Mouse (Mus musculus) heart, postnatal 10 days (tissue): ENCODE measurements around the gene Gm45717. TPM values are rescaled to one million over a fixed set of nuclear protein-coding genes. Genes with fewer than 3 reads are reported as not detected.

Experiments
- DNase-seq, 2 experiments: peaks; one replicate each; pipeline ENCODE4 v3.0.0; 2021
- intact Hi-C: fragments of 180-260 bp; cut with DNase I; formaldehyde crosslinking; loops from one replicate; pipeline ENCODE4 v1.15.1; 2025
- total RNA-seq, 2 experiments: library from RNA; stranded (reverse); gene quantifications; 2 replicates each; pipeline ENCODE4 v1.2.3; 2021

Gene Gm45717
- total RNA-seq, 2 experiments from 2014 or later, result not detected

- intact Hi-C loops, result loop anchor here (5.0 kb wide), 1 partner anchor 245 kb away; the partner anchor contains the start of genes Hras and Lrrc56
- peak in 1 of 2 experiments; percentile 47 for DNase-seq
These were observed 8.8 kb downstream of the Gm45717 start for GRCm38 (mm10) chr7:140946980-140947379.

- intact Hi-C loops, result loop anchor here (5.0 kb wide), 1 partner anchor 246 kb away; the partner anchor contains the start of genes Hras and Lrrc56
- DNase-seq, result peak in 1 of 2 experiments; percentile 7
These were observed 9.4 kb downstream of the Gm45717 start for GRCm38 (mm10) chr7:140946311-140946710.

- intact Hi-C loops, result loop anchor here (5.0 kb wide), 1 partner anchor 247 kb away; the partner anchor contains the start of genes Hras and Lrrc56
These were observed 10.5 kb downstream of the Gm45717 start for GRCm38 (mm10) chr7:140945247-140945646.

GRCm38 (mm10) chr7:140944236-140944635 lies 11.5 kb downstream of the Gm45717 start:
- intact Hi-C loops, result no loop called here

More at GRCm38 (mm10) chr7:140945247-140945646, 10.5 kb downstream of the Gm45717 start:
- no peak for DNase-seq

GRCm38 (mm10) chr7:140943356-140943755 lies 12.4 kb downstream of the Gm45717 start:
- intact Hi-C loops, result no loop called here
- peak in 1 of 2 experiments; percentile 16 for DNase-seq

More at GRCm38 (mm10) chr7:140944236-140944635, 11.5 kb downstream of the Gm45717 start:
- no peak for DNase-seq

- intact Hi-C loops, result no loop called here
- peak in 1 of 2 experiments; percentile 16 for DNase-seq
These were observed 12.9 kb downstream of the Gm45717 start for GRCm38 (mm10) chr7:140942811-140943210.

GRCm38 (mm10) chr7:140942341-140942740 lies 13.4 kb downstream of the Gm45717 start:
- peak in 1 of 2 experiments; percentile 50 for DNase-seq
- intact Hi-C loops, result no loop called here

DNA sequence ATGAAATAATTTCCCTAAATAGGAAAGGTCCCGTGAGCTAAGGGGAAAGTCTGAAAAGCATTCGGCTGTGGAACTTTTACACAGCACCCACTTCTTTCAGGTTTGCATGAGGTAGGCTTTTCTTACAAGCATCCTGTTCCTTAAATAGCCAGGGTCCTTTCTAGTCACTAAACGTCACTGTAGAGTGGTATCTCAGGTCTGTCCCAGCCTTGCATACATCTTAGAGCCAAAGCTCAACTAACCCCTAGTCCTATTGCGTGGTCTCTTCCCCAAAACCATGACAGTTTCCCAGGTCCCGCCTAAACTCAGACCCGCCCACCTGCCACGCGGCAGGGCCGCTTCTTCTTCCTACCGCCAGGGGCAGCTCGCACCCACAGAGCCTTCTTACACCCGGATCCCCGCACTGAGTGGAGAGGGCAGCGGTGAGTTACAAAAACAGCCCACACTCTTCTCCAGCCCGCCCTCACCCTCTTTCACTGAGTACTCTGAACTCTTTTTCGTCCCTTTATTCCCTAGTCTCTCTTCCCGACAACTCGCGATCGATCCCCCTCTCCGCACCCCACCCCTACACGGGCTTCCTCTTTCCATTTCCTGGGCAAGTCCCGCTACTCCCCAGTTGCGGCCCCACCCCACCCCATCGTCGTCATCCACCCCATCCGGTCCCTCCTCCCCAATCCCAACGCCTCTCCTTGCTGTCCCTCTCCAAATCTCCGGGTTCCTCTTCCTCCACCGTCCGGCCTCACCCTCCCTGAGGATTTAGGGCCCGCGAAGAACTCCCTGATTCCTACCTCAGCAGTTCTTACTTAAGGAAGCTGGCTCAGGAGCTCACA lies 14.3 kb downstream of the Gm45717 start, which contains the start of gene Pgghg:
TSS of gene Pgghg (plus strand) at position 170 of the 830 bp plus-strand sequence.
- DNase-seq, result peak; percentile 90 to 91
- intact Hi-C loops, result loop anchor here (1.0 to 2.0 kb wide), 3 partner anchors 14 to 68 kb away; partner anchors contain the start of genes Gm45717 and Ifitm2

DNA sequence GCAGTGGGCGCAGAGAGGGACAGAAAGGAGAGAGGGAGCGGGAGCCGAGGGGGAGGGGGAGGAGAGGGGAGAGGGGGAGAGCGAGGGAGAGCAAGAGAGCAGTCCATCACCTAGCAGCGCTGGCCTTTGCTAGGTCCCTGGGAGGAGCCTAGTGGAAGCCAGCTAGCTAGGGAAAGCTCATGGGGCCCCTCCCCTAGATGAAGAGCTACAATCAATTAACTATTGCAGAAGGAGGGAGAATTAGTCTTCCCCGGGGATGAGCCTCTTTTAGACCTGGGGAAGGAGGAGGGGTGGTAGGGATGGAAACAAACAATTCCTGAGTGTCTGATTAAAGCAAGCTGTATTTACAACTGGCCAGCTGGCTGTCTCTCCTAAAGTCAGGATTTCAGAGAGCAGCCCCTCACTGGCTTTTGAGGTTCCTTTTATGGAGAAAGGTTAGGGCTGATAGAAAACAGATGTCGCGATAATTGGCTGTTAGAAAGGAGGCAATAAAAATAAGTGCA lies 16.0 kb downstream of the Gm45717 start:
- peak in 1 of 2 experiments; percentile 41 for DNase-seq

GRCm38 (mm10) chr7:140938896-140939295 lies 16.8 kb downstream of the Gm45717 start:
- intact Hi-C loops, result no loop called here
- no peak for DNase-seq

More for the DNA sequence above, 16.0 kb downstream of the Gm45717 start:
- intact Hi-C loops, result loop anchor here (2.0 kb wide), 1 partner anchor 31 kb away; no protein-coding TSS in a partner anchor

- no peak for DNase-seq
- intact Hi-C loops, result no loop called here
These were observed 17.3 kb downstream of the Gm45717 start for GRCm38 (mm10) chr7:140938436-140938835.

DNA sequence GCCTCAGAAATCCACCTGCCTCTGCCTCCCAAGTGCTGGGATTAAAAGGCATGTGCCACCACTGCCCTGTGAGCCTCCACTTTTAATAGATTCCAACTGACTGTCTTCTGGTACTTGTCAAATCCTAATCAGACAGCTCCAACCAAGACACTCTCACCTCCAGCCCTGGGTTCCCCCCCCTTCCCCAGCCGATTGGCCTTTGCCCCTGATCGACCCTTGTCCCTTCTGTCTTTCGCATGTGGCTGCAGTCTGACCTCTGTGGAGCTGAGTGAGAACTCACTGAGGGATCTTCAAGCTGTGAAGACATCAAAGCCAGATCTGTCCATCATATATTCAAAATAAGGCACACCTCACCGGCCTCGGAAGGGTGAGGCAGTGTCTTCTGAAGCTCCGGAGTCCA lies 28.6 kb downstream of the Gm45717 start:
- DNase-seq, result no peak
- intact Hi-C loops, result no loop called here

DNA sequence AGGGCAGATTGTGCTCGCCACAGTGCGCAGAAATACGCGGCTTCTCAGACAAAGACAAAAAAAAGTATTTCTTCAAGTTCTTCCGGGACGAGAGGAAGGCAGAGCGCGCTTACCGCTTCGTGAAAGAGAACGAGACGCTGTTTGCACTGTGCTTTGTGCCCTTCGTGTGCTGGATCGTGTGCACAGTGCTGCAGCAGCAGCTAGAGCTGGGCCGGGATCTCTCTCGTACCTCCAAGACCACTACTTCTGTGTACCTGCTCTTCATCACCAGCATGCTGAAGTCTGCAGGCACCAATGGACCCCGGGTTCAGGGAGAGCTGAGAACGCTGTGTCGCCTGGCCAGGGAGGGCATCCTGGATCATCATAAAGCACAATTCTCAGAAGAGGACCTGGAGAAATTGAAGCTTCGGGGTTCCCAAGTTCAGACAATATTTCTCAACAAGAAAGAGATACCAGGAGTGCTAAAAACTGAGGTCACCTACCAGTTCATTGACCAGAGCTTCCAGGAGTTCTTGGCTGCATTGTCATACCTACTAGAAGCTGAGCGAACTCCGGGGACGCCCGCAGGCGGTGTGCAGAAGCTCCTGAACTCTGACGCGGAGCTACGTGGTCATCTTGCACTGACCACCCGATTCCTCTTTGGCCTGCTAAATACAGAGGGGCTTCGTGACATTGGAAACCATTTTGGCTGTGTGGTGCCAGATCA lies 32.5 kb downstream of the Gm45717 start:
- no peak for DNase-seq

DNA sequence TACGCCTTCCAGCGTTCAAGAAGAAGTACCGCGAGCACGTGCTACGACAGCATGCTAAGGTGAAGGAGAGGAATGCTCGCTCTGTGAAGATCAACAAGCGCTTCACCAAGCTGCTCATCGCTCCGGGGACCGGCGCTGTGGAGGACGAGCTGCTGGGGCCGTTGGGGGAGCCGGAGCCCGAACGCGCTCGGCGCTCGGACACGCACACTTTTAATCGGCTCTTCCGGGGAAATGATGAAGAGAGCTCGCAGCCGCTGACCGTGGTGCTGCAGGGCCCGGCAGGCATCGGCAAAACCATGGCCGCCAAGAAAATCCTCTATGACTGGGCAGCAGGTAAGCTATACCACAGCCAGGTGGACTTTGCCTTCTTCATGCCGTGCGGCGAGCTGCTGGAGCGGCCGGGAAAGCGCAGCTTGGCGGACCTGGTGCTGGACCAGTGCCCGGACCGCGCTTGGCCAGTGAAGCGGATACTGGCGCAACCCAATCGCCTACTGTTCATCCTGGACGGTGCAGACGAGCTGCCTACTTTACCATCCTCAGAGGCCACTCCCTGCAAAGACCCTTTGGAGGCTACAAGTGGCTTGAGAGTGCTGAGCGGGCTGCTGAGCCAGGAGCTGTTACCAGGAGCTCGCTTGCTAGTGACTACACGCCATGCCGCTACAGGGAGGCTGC lies 33.2 kb downstream of the Gm45717 start:
- intact Hi-C loops, result no loop called here
- DNase-seq, result peak; percentile 41 to 45

More for the DNA sequence above, 32.5 kb downstream of the Gm45717 start:
- intact Hi-C loops, result no loop called here

DNA sequence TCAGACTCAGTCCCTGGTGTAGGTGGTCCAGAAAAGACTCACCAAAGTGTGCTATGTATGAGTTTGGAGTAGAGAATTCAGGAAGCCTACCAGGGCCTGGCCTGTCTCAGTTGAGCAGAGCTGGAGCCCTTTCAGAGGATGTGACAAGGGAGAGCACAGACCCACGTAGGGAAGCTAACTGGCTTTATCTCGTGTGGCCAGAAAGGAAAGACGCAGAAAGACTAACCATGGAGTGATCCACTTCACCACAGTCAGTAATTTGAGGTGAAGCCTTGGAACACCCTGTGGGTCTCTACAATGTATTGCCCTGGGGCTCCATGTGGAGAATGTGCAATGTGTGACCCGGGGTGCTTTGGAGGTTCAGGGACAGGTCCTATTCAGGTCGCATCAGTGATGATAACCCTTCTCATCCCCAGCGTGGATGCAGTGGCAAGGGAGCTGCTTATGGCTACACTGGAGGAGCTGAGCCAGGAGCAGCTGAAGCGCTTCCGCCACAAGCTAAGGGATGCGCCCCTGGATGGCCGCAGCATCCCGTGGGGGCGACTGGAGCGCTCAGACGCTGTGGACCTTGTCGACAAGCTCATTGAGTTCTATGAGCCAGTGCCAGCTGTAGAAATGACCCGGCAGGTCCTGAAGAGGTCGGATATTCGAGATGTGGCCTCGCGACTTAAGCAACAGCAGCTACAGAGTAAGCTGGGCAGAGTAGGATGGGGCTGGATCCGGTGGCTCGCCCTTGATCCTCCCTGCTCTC lies 34.3 kb downstream of the Gm45717 start:
- no peak for DNase-seq
- intact Hi-C loops, result no loop called here

DNA sequence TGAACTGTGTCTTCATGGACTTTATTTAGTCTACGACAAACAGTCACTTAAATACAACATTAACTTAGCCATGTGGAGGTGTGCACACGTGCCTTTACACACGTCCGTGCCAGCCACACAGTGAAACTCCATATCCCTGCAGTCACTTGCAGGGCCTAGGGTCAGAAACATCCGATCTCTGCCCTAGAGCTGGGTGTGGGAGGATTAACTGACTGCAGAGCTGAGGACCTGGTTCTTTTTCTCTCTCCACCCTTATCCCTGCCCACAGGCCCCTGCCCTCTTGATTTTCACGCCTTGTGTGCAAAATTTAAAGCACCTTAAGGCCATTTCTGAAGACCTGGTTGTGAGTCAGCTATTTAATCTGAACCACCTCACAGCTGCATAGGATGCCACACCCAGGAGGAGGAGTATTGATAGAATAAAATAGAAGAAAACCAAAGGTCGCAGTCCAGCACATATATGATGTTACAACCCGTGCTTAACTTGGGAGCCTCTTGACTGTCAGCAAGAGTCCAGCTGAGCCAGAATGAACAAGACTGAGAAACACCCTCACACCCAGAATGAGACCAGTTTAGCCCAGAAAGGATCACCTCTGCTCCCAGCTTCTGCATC lies 35.2 kb downstream of the Gm45717 start, which contains the start of gene Nlrp6:
TSS of gene Nlrp6 (plus strand) at position 485 of the 612 bp plus-strand sequence.
- no peak for DNase-seq
- intact Hi-C loops, result no loop called here

DNA sequence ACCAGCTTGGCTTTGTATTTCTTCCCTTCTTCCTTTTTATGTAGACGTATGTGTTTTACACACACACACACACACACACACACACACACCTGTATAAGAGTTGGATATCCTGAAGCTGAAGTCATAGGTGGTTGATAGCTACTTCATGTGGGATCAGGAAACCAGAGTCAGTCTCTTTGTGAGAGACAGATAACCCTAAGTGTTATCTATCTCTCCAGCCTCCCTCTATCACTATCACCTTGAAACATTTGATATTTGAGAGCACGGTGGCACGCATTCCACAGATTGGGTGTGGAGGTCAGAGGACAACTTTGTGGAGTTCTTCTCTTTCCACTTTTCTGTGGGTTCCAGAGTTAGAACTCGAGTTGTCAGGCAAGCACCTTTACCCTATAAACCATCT lies 35.8 kb downstream of the Gm45717 start:
- intact Hi-C loops, result no loop called here
- no peak for DNase-seq

DNA sequence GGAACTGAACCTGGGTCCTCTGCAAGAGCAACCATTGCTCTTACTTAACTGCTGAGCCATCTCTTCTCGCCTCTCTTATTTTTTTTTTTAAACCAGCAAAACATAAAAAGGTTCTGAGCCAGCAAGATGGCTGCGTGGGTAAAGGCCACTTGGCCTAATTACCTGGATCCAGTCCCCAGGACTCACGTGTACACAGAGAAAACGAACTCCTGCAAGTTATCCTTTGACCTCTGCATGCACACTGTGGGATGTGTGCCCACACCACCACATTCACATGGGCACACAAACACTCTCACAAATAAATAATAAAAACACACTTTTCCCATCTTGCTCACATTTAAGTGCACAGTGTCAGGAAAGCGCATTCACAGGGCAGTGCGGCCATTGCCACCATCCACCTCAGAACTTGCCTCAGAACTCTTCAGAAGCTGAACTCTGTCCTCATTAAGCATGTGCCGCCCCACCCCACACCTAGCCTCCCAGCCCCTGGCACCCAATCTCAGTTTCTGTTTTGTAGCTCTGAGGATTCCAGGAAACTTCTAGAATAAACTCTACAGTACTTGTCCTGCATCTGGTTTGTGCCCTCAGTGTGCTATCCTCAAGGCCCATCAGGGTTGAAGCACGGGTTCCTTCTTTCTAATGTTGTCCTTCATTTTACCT lies 41.6 kb downstream of the Gm45717 start:
- intact Hi-C loops, result no loop called here

More for the DNA sequence above, 41.6 kb downstream of the Gm45717 start:
- no peak for DNase-seq
